Mouse (Mus musculus) kidney, adult 8-10 months (tissue): Measurements from ENCODE around the gene Gja5.
A peak's percentile ranks its signal among the peaks of the same experiment; 100 is the strongest.

Experiments used
- DNase-seq, 2 experiments: peaks; one replicate each; pipeline ENCODE4 v3.0.0; 2022

The Gja5 gene

GRCm38 (mm10) chr3:96904393-96904792, at the start of gene Gja5:
TSS of gene Gja5 (plus strand) at chr3:96904693.
- no peak for DNase-seq

GRCm38 (mm10) chr3:96855833-96856232, 48.7 kb upstream of the Gja5 start:
- DNase-seq: no peak

- no peak for DNase-seq
Measured at GRCm38 (mm10) chr3:96860498-96860897, 44.0 kb upstream of the Gja5 start.

GRCm38 (mm10) chr3:96867863-96868262, 36.6 kb upstream of the Gja5 start:
- no peak for DNase-seq

- no peak for DNase-seq
Measured at GRCm38 (mm10) chr3:96868566-96868965, 35.9 kb upstream of the Gja5 start.

- no peak for DNase-seq
Measured at GRCm38 (mm10) chr3:96869091-96869490, 35.4 kb upstream of the Gja5 start.

- DNase-seq: no peak
Measured at GRCm38 (mm10) chr3:96870270-96870669, 34.2 kb upstream of the Gja5 start.

GRCm38 (mm10) chr3:96871070-96871469, 33.4 kb upstream of the Gja5 start:
- no peak for DNase-seq

GRCm38 (mm10) chr3:96872501-96872900, 32.0 kb upstream of the Gja5 start:
- no peak for DNase-seq

- peak; percentile 49 to 68 for DNase-seq
Measured at GRCm38 (mm10) chr3:96874808-96875571, 29.5 kb upstream of the Gja5 start.

GRCm38 (mm10) chr3:96879536-96879935, 25.0 kb upstream of the Gja5 start:
- peak in 1 of 2 experiments; percentile 32 for DNase-seq

- no peak for DNase-seq
Measured at GRCm38 (mm10) chr3:96880385-96880784, 24.1 kb upstream of the Gja5 start.

GRCm38 (mm10) chr3:96881557-96881956, 22.9 kb upstream of the Gja5 start:
- no peak for DNase-seq

GRCm38 (mm10) chr3:96882061-96882849, 22.2 kb upstream of the Gja5 start:
- no peak for DNase-seq

GRCm38 (mm10) chr3:96883690-96884089, 20.8 kb upstream of the Gja5 start:
- DNase-seq: no peak

- DNase-seq: no peak
Measured at GRCm38 (mm10) chr3:96902336-96902999, 2.0 kb upstream of the Gja5 start.

GRCm38 (mm10) chr3:96904851-96905541, 503 bp downstream of the Gja5 start, which contains the start of gene Gpr89:
TSS of gene Gpr89 (minus strand) at chr3:96905346.
- peak; percentile 95 to 96 for DNase-seq

- DNase-seq: no peak
Measured at GRCm38 (mm10) chr3:96905592-96905991, 1.1 kb downstream of the Gja5 start.

- DNase-seq: no peak
Measured at GRCm38 (mm10) chr3:96920991-96921390, 16.5 kb downstream of the Gja5 start.

GRCm38 (mm10) chr3:96924631-96925030, 20.1 kb downstream of the Gja5 start:
- DNase-seq: no peak

GRCm38 (mm10) chr3:96925920-96926319, 21.4 kb downstream of the Gja5 start, which contains the start of gene Gja8:
TSS of gene Gja8 (minus strand) at chr3:96926020.
- no peak for DNase-seq

GRCm38 (mm10) chr3:96931261-96931681, 26.8 kb downstream of the Gja5 start:
- no peak for DNase-seq

- peak; percentile 6 to 10 for DNase-seq
Measured at GRCm38 (mm10) chr3:96936241-96936640, 31.7 kb downstream of the Gja5 start.
